Mouse (Mus musculus) adipocyte (in vitro differentiated cells): ENCODE results near the gene Gm19668.
"Not testable (repeated sequence)": the region's sequence is repeated elsewhere in the genome, so short reads cannot be mapped to it uniquely, and the experiment has no call there.

Source experiments
- DNase-seq: peaks from one replicate; pipeline ENCODE4 v3.0.0-alpha.2; 2016; ENCODE audit warnings: low spot score

Gene Gm19668

DNA sequence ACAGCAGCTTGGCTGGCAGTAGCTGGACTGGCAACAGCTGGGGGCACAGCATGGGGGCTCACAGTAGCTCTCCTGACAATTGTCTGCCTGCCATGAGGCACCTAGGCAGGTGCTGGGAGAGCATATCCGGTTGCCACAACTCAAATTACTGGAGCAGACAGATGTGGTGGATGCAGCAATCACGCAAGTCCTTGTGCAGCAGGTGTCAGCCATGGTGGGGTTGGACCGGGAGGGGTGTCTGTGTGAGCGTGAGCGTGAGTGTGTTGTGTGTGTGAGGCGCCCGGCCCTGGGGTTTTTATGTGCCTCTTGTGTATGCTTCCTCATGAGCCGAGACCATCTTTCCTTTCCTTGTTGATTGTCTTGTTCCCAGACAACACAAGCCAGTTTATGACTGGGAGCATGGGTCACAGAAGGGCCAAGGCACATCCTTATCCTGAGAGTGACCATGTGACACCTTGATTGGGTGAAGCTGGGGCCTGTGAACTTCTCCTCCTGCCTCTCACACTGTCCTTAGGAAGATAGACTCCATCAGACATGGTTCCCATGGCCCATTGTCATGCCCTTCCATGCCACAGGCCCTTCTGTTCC is at the start of gene Gm19668:
Gene Gm19668 (minus strand): TSS at position 213 of the 588 bp plus-strand sequence.
- DNase-seq, result no peak

DNA sequence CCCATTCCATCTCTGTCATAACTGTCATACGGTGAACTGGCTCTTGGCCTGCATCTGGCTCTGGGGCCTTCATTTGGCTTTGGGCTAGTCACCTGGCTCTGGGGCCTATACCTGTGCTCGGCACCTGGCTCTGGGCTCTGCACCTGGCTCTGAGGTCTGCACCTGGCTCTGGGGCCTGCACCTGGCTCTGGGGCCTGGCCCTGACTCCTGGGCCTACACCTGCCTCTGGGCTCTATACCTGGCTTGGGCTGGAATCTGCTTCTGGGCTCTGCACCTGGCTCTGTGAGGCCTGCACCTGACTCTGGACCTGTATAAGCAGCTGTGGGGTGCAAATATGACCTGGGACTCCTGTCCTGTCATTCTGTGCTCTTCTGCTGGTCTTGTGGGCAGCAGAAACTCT is 48.6 kb upstream of the Gm19668 start:
- DNase-seq, result no peak

- DNase-seq, result no peak
Measured at GRCm38 (mm10) chr10:77846961-77847360, 48.0 kb upstream of the Gm19668 start.

DNA sequence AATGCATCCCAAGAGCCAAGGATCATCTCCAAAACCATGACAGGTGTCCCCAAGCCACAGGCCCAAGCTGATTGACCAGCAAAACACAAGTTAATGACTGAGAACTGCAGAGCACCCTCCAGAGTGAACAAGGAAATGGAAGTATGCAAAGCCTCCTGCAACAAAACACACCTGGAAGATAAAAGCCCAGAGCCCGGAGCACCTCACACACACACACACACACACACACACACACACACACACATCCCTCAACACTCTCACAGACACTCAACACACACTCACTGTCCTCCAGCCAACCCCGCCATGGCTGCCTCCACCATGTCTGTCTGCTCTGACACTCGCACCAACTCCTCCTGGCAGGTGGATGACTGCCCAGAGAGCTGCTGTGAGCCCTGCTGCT is 47.6 kb upstream of the Gm19668 start, which contains the start of gene Gm36176:
Gene Gm36176 (plus strand): TSS at position 301 of the 400 bp plus-strand sequence.
- no peak for DNase-seq

- DNase-seq, result no peak
Measured at GRCm38 (mm10) chr10:77839006-77839405, 40.1 kb upstream of the Gm19668 start.

DNA sequence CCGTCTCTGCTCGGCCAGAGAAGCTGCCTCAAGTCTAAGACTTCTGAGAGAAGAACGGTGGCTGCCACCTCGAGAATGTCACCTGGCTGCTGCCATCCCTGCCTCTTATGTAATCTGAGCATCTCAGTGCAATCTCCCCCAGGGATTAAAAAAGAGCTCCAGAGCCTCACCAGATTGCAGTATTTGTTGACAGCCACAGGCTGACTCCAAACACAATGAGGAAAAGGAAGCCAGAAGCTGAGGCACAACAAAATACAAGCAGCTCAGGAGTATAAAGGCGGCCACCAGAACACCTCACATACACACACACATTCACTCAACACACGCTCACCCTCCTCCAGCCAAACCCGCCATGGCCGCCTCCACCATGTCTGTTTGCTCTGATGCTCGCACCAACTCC is 36.7 kb upstream of the Gm19668 start, which contains the start of gene Krtap10-10:
Gene Krtap10-10 (plus strand): TSS at position 301 of the 400 bp plus-strand sequence.
- DNase-seq, result no peak

DNA sequence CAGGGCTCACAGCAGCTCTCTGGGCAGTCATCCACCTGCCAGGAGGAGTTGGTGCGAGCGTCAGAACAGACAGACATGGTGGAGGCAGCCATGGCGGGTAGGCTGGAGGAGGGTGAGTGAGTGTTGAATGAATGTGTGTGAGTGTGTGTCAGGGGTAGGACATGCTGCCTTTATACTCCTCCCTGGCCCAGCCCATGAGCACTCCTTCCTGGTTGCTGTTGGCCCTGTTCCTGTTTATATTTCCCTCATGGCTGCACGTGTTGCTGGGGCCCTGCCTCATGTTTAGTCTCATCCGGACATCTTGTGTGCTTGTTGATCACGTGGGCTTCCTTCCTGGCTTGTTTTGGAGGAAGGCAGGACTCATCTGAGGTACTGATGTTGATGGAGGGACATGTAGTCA is 28.0 kb upstream of the Gm19668 start, which contains the start of gene Krtap10-4:
Gene Krtap10-4 (minus strand): TSS at position 145 of the 400 bp plus-strand sequence.
- DNase-seq, result no peak

DNA sequence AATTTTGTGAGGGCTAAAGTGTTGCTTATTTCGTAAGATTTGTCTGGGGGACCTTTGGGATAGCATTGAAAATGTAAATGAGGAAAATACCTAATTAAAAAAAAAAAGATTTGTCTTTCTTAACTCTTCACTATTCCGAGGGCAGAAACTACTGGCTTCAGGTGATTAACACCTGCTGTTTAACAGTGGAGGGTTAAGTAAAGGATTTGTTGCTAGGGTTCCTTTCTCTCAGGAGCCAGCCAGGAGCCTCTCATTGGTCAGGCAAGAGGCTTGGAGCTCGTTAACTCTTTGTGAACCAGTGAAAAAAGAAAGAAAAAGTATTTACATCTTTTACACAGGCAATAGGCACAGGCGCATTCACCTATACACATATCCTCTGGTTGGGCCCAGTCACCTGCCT is 20.3 kb upstream of the Gm19668 start:
- no peak for DNase-seq

GRCm38 (mm10) chr10:77818523-77818922 is 19.6 kb upstream of the Gm19668 start:
- no peak for DNase-seq

DNA sequence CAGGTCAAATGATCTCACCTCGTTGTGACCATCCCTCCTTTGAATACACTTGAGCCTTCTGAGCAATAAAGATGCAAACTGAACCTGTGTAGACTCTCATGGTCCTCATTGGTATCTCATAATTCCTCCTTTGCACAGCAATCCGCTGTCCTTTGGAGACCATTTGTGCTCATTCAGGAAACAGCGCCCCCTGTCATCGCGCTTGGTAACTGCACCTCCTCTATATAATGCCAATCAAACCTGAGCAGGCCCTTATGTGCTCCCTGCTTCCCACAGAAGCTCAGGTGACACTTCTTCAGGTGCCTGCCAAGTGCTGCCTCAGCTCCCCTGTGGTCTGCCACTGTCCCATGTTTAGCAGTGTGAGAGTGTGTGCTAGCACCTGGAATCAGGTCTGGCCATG is 16.6 kb upstream of the Gm19668 start:
- DNase-seq, result peak; percentile 12

DNA sequence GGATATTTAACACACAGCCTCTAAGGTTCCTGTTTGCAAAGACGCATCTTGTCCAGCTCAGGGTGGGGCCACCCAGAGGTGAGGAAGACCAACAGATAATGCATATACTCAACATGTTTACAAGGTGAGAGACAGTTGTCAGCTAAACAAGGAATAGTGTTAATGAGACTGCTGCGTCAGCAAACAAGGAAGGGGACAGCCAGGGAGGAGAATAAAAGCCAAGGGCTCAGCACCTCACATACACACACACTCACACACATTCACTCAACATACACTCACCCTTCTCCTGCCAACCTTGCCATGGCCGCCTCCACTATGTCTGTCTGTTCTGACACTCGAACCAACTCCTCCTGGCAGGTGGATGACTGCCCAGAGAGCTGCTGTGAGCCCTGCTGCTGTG is 15.4 kb upstream of the Gm19668 start, which contains the start of gene Gm2696:
Gene Gm2696 (plus strand): TSS at position 301 of the 400 bp plus-strand sequence.
- no peak for DNase-seq

- no peak for DNase-seq
Measured at GRCm38 (mm10) chr10:77811743-77812142, 12.8 kb upstream of the Gm19668 start, which contains the start of gene Gm9507. Gene Gm9507 (minus strand): TSS chr10:77811843.

GRCm38 (mm10) chr10:77804095-77804494 is 5.2 kb upstream of the Gm19668 start:
- no peak for DNase-seq

DNA sequence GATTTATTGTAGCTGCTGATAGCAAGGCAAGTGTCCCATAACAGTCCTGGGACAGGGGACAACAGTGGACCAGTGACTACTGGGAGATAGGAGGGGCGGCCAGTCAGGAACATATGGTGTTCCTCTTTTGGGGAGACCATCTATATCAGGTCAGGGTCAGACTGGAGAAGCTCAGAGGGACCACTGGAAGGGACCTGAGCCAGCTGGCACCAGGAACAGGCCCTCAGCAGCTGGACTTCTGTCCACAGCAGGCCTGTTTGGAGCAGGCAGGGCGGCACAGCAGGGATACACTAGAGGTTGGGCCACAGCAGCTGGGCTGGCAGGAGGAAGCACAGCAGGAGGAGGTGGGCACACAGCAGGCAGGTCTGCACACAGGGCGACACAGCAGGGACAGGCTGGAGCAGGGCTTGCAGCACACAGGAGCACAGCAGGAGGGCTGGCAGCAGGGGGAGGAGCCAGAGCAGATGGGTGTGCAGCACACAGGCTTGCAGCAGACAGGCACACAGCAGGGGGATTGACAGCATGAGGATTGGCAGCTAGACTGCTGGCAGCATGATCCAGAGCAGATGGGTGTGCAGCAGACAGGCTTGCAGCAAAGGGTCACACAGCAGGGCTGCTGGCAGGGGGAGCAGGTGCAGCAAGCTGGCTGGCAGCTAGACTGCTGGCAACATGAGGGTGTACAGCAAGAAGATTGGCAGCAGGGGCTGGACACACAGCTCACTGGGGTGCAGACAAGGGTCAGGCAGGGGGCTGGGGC is 591 bp downstream of the Gm19668 start:
- not testable (repeated sequence) for DNase-seq

- no peak for DNase-seq
Measured at GRCm38 (mm10) chr10:77797677-77798076, 1.3 kb downstream of the Gm19668 start.

DNA sequence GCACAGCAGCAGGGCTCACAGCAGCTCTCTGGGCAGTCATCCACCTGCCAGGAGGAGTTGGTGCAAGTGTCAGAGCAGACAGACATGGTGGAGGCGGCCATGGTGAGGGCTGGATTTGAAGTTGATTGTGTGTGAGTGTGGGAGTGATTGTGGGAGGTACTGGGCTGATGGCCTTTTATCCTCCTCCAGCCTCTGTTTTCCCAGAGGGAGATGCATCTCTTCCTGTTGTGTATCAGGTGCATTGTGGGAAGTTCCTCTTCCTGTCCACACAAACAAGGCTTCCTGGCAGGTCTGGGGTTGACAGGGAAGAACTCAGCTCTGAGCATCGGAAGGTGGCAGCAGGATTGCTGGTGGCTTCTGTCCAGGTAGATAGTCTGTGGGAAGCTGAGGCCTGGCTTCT is 4.0 kb downstream of the Gm19668 start, which contains the start of gene Gm9639:
Gene Gm9639 (minus strand): TSS at position 101 of the 400 bp plus-strand sequence.
- DNase-seq, result no peak

DNA sequence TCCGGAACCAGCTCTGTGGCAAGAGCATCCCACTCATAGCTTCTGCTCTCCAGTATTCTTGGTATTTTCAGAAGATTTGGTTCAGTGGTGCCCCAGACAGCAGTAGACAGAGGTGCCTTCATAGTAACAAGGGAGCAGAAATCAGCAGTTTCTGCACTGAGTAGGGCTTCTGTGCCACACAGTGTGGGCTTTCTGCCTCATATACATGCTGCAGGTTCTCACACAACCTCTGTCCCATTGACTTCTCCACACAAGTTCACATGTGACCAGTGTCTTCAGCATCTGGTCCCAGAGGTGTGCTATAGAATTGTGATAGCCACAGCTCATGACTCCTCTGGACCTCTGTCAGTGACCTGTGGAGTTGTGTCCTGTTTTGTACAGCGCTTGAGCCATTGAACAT is 10.3 kb downstream of the Gm19668 start:
- no peak for DNase-seq

DNA sequence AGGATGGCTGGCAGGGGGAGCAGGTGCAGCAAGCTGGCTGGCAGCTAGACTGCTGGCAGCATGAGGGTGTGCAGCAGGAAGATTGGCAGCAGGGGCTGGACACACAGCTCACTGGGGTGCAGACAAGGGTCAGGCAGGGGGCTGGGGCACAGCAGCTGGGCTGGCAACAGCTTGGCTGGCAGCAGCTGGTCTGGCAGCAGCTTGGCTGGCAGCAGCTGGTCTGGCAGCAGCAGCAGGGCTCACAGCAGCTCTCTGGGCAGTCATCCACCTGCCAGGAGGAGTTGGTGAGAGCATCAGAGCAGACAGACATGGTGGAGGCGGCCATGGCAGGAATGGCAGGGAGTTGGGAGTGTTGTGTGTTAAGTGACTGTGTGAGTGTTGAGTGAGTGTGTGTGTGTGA is 11.1 kb downstream of the Gm19668 start, which contains the start of gene Gm7137:
Gene Gm7137 (minus strand): TSS at position 325 of the 400 bp plus-strand sequence.
- not testable (repeated sequence) for DNase-seq

DNA sequence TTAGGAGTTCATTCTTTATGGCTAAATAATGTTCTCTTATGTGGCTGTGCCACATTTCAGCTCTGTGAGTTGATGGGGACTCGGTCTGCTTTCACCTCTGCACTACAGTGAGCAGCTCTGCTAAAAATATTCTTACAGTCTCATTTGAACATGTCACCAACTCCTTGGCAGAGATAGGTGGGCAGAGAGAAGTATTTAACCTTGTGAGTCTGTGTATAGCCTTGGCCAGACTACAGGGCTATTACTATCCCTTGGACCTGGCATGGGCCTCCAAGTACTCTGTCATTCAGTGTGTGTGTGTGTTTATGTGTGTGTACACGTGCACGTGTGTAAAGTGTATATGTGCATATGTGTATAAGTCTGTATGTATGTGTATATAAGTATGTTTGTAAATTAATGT is 15.5 kb downstream of the Gm19668 start:
- not testable (repeated sequence) for DNase-seq

- not testable (repeated sequence) for DNase-seq
Measured at GRCm38 (mm10) chr10:77782442-77782841, 16.5 kb downstream of the Gm19668 start, which contains the start of gene Gm3250. Gene Gm3250 (minus strand): TSS chr10:77782542.

DNA sequence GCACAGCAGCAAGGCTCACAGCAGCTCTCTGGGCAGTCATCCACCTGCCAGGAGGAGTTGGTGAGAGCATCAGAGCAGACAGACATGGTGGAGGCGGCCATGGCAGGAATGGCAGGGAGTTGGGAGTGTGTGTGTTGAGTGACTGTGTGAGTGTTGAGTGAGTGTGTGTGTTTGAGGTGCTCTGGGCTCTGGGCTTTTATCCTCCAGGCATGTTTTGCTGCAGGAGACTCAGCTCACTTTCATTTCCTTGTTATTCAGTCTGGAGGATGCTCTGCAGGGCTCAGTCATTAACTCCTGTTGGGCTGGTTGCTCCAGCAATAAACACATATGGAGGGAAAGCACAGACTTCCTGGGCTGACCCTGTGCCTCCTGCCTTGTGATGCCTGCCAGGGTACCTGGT is 22.1 kb downstream of the Gm19668 start, which contains the start of gene Gm7138:
Gene Gm7138 (minus strand): TSS at position 101 of the 400 bp plus-strand sequence.
- not testable (repeated sequence) for DNase-seq

GRCm38 (mm10) chr10:77772142-77772541 is 26.8 kb downstream of the Gm19668 start:
- DNase-seq, result not testable (repeated sequence)

GRCm38 (mm10) chr10:77771225-77771624 is 27.7 kb downstream of the Gm19668 start, which contains the start of gene Gm3238:
Gene Gm3238 (minus strand): TSS chr10:77771325.
- not testable (repeated sequence) for DNase-seq
